Mouse (Mus musculus) testis, adult 2 months (tissue): ENCODE data around the gene Fam227b.

ENCODE experiments used
- CTCF ChIP-seq: fragments of 200-500 bp; IDR thresholded peaks from 2 replicates; pipeline ENCODE4 v1.5.1; 2012; ENCODE audit warnings: low read depth, mild to moderate bottlenecking, inconsistent platforms, low read length, moderate library complexity; ENCODE audit not compliant: control insufficient read depth, insufficient read depth, insufficient replicate concordance
- POLR2A ChIP-seq: fragments of 200-500 bp; IDR thresholded peaks from 2 replicates; pipeline ENCODE4 v1.6.1; 2012; ENCODE audit warnings: low read depth, mild to moderate bottlenecking, inconsistent platforms, low read length, moderate library complexity; ENCODE audit not compliant: control insufficient read depth

DNA sequence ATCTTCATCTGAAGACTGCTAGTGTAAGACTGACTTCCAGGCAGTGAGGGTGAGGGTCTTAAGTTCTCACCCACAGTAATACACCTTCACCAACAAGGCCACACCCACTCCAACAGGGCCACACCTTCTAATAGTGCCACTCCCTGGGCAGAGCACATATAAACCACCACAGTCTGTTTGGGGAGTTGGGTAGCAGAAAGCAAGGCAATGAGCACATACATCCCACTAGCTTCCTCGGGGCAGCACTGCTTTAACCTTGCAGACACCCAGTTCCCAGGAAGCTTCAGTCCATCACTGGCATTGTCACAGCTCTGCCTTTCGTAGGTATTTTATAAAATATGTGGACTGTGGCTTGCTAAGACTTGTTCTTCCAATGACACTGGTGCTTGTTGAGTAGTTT is 40.3 kb upstream of the Fam227b start:
- TF ChIP-seq POLR2A = no peak
- no peak for TF ChIP-seq CTCF
